In the genomic region with DNA sequence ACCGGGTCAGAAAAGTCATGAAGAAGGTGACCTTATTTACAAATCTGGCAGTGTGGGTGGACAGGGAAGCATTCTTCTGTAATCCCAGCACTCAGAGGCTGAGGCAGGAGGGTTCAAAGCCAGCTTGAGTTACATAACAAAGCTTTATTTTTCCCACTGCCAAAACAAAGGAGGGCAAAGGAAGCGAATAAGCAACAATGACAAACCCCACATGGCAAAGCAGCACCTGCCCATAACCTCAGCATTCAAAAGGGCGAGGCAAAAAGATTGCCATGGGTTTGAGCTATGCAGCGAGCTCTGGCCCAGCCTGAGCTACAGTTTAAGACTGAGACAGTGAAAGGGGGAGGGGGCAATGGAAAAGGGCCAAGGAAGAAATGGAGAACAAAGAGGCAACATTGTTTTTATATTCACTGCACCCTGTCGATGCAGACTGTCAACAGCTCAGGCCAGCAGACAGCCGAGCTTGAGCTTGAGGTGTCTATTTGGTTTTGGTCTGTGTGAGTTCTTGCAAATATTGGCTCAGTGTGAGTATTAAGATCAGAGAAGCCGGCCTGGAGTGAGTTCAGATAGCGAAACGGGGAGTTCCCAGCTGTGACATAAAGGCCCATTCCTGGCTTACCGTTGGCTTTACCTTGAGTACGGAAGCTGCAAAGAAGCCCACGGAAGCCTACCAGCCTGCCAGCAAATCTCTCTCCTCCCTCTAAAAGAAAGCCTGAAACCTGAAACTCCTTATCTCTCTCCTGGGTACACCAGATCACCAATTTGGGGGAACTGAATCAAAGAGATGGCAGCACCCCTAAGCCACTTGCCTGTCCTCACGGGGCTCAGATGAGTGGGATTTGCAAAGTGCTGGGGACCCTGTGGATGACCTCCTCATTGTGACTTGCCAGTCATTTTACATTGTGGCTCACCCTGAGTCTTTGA, we compare ENCODE assay signal across 19 mouse cellular contexts.
"Had no signal": no experiment of that assay in that cellular context is flagged by ENCODE, and none has a peak within 500 bp of the region (broad histone marks: within the 10 kb centered on the region; RNA-seq: fewer than 3 reads in every experiment).

No protein-coding gene starts in this region.

- ATAC-seq: intestine, embryonic 16.5 days; midbrain, embryonic 15.5 days had no signal

- H3K4me2 ChIP-seq: liver, embryonic 11.5 days; liver, embryonic 15.5 days; midbrain, embryonic 12.5 days; midbrain, embryonic 15.5 days; neural tube, embryonic 12.5 days; neural tube, embryonic 15.5 days; stomach, embryonic 15.5 days had no signal

- H3K27me3 ChIP-seq: midbrain, embryonic 15.5 days; neural tube, embryonic 12.5 days had no signal

- H3K9me3 ChIP-seq: liver, embryonic 15.5 days; midbrain, embryonic 12.5 days; midbrain, embryonic 15.5 days; neural tube, embryonic 12.5 days; neural tube, embryonic 15.5 days; stomach, embryonic 15.5 days had no signal

- H3K36me3 ChIP-seq: liver, embryonic 15.5 days; midbrain, embryonic 12.5 days; midbrain, embryonic 15.5 days; neural tube, embryonic 12.5 days; neural tube, embryonic 15.5 days; stomach, embryonic 15.5 days had no signal

- DNase-seq: kidney, adult 18-20 months; kidney, postnatal 25 days; layer of hippocampus, adult 9-11 months; lung, adult 18-20 months; right cerebral cortex, adult 18-20 months; right cerebral cortex, postnatal 14 days; right cerebral cortex, postnatal 4 days; thymus, postnatal 25 days had no signal

- H3K9ac ChIP-seq: liver, embryonic 15.5 days; midbrain, embryonic 12.5 days; midbrain, embryonic 15.5 days; neural tube, embryonic 12.5 days; neural tube, embryonic 15.5 days; stomach, embryonic 15.5 days had no signal

- H3K4me3 ChIP-seq: layer of hippocampus, adult 2 months; liver, embryonic 15.5 days; midbrain, embryonic 12.5 days; midbrain, embryonic 15.5 days; neural tube, embryonic 12.5 days; neural tube, embryonic 15.5 days; stomach, embryonic 15.5 days had no signal

- H3K27ac ChIP-seq: kidney, postnatal 0 days; layer of hippocampus, adult 2 months; liver, embryonic 15.5 days; macrophage; midbrain, embryonic 12.5 days; midbrain, embryonic 15.5 days; neural tube, embryonic 12.5 days; neural tube, embryonic 15.5 days; stomach, embryonic 15.5 days had no signal
